Mouse (Mus musculus) frontal cortex, postnatal 36 days (tissue): ENCODE data around the gene Celf5.

ENCODE experiments used
- DNase-seq, 2 experiments: peaks; one replicate each; pipeline ENCODE4 v3.0.0; 2022; ENCODE audit warnings: low spot score in 2 of 2

The Celf5 gene

DNA sequence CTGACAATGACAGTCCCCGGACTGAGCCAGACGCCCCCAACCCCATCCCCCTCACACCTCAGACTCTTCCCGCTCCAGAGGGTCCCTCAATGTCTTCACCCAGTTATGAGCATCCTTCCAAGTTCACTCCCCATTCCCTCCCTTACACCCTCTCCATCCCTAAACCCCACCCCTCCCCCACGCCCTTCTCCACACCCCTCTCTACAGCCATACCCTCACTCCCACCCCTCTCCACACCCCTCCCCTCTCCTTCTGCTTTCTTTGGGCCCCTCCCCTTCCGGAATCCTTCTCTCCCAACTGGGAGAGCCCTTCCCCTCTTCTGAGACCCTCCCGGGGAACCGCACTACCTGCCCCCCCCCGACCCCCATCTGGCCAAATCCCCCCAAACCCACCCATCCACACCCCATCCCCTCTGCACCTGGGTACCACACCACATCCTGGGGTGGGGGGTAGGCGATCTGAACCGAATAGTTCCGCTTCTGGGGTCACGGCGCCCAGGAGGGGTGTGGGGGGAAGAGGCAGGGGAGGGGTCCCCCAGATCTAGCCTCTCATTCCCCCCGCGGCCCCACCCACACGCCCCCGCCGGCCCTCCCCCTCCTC lies 10.0 kb downstream of the Celf5 start:
- no peak for DNase-seq

DNA sequence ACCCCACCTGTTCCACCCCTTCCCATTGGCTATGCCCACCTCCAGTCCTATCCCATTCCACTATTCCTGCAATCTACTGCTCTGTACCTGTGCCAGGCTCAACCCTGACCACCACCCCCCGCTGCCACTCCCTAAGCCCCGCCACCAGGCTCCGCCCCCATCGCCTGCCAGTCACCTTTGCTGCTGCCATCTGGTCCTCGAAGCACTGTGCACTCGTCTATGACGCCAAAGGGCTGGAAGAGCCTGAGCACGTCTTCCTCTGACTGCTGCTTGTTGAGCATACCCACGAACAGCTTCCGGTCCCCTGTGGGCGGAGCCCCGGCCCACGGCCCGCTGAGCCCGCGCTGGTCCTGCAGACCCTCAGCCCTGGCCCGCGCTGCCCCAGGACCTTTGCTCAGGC lies 12.1 kb downstream of the Celf5 start:
- no peak for DNase-seq

DNA sequence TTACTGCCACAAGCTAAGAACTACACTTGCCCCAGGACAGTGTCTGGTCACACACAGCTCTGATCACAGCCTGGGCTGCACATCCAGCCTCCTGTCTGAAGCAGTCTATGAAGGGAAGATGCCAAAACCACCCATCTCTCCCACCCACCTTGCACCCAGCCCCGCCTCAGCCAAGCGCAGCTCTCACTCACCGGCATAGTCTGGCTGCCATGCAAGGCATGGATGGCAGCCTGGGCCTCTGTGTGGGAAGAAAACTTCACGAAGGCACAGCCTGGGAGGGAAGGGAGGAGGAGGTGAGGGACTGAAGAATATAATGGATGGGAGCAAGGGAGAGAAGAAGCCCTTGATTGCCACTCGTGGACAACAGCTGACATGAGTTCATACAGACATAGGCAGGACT lies 13.3 kb downstream of the Celf5 start:
- peak; percentile 80 to 86 for DNase-seq

DNA sequence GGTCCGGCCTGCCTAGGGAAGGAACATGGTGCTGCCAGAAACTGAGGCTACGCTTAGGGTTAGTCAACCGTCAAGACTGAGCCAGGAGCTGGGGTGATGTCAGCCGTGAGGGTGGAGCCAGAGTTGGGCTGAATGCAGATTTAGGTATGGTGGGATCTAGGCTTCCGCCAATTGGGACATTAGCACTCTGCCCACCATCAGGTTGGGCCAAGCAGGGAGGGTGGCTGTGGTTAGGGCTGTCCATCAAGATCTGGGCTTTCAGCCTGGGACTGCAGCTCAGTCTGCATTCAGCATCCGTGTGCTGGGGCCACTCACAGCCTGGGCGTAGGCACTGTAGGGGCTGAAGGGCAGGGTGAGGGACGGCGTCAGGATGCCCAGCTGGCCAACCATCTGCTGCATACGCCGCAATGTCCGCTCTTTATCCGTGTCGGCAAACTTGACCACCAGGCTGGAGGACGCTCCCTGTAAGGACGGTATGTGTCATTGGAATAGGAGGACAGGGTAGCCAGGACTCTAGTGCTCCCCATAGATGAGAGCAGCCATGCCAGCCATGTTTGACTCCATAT lies 14.8 kb downstream of the Celf5 start:
- DNase-seq: no peak

DNA sequence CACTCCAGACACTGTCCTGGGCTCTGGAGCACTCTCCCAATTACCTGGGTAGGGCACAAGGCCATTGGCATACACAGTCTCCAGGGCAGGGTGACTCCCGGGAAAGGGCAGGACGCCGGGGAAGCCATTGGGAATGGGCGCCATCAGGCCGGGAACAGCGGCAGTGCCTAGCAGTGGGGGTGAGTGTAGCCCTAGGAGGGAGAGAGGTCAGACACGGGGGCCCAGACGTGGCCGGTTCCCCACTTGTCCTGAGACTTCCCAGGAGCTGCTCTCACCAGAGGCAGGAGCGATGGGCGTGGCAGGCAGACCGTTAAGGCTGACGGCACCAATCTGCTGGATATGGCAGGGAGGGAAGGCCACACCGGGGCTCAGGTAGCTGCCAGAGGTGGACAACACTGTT lies 15.6 kb downstream of the Celf5 start:
- DNase-seq: no peak

DNA sequence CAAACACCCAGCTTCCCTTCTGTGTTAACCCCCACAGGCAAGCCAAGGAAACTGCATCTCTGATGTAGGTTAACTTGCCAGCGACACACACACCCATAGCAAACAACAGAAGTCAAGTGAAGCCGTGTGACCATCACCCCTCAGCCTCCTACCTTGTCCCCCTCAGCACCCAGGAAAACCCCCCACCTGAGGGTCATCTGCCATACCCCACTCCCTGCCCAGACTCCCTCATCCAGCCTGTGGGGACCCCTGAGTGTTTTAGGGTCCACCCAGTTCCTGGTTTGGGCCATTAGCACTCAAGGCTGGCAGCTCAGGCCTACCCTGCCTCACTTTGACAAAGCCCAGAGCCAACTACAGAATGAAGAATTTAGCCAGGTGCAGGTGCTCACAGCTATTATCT lies 16.4 kb downstream of the Celf5 start:
- no peak for DNase-seq

- DNase-seq: no peak
Observed at GRCm38 (mm10) chr10:81465265-81465645, 17.3 kb downstream of the Celf5 start.

DNA sequence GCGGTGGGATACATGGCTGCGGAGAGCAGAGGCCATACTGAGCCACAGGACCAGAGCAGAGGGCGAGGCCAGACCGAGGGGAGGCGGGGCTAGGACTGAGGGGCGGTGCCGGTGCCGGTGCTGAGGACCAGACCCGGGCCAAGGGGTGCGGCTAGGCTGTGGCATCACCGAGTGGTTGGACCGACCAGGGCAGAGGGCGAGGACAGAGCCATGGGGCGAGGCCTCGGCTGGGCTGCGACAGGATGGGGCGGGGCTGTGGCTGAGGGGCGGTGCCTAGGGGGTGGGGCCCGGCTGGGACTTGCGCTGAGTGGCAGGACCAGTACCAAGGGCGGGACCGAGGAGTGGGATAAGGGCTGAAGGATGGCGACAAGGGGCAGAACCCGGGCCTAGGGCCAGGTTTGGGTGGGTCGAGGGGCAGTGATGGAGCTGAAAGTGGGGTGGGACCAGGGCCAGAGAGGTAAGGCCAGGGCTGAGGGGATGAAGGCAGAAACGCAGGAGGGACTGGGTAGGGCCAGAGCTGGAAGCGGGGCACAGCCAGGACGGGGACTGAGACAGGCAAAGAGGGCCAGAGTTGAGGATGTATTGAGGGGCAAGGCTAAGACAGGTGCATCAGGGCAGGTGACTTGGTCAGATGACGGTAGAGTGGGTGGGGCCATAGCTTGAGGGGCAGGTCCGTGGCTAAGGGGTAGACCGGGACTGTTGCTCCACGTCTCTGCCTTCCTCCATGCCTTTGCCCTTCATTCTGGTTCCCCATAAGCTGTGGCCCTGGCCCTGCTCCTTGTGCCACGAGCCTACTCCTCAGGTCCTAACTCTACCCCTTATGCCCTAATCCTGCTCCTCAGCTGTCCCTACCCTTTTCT lies 17.9 kb downstream of the Celf5 start:
- DNase-seq: no peak

DNA sequence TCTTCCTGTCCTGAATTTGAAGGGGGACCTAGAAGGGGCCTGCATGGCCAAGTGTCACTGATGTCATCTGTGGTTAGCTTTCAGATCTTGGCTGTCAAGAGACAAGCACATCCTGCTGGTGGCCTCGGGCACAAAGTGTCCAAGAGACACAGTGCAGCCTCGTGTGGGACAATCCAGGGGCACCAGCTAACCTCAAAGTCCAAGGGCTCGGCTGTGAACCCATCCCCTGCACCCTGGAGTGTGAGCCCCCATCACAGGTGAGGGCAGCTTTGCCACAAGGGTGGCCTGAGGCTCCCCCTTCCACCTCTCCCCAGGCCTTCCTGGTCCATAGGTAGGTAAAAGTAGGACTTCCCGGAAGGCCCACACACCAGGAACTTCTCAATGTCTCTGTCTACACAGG lies 19.0 kb downstream of the Celf5 start:
- DNase-seq: no peak

DNA sequence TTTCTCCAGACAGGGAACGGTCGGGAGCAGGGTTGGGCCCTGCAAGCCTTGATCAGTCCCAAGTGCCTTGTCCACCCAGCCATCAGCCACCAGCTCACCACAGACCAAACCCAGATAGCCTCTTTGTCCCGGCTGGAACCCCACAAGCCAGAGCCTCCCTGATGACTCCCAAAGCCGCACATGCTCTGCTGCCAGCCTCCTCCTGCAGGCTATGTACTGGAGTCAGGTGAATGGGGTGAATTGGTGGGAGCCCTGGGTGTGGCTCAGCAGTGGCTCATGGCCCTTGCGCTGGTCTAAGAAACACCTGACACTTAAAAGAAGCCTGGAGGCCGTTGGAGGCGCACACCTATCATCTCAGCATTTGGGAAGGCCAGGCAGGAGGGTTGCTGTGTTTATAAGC lies 19.6 kb downstream of the Celf5 start:
- no peak for DNase-seq

DNA sequence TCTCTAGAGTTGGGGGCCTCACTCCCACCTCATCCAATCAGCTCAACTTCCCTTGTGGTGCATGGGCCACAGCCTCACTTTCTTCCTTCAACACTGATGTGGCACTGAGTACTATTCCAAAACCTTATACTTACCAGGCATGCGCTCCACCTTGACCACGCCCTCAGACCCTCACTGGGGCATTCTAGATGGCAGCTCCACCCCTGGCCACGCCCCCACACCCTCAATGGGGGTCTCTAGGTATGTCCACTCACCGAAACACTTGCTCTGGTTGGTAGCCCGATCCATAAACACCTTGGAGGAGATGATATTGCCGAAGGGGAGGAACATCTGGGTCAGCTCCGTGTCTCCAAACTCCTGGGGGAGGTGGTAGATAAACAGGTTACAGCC lies 20.1 kb downstream of the Celf5 start:
- DNase-seq: no peak

DNA sequence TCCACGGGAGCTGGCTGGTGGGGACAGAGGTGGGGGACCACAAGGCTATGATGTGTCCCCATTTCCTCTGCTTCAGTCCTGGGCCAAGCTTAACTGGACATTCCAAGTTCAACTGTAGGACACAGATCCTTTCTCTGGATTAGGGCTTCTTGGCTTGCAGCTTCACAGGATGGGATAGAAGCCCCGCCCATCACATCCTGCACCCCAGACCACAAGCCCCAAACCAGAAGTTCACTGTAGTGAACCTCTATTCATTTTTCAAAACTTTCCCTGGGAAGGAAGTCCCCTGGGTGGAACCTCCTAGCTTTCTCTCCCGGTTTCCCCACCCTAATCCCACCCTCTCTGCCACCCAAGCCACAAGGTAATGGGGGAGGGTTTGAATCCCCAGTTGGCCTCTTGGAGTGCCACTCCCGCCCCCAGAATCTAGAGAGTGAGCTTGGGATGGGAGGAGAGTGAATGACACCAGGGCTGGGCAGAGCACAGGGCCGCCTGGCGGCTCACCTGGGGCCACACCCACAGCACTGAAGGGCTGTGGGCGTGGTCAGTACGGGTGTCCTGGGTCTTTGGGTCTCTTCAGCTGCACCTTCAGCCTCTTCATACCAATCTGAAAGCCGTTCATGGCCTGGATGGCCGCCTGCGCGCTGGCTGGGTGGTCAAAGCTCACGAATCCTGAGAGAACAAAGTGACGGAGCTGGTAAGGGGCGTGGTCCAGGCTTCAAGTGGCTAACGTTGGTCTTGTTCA lies 20.7 kb downstream of the Celf5 start:
- DNase-seq: no peak

DNA sequence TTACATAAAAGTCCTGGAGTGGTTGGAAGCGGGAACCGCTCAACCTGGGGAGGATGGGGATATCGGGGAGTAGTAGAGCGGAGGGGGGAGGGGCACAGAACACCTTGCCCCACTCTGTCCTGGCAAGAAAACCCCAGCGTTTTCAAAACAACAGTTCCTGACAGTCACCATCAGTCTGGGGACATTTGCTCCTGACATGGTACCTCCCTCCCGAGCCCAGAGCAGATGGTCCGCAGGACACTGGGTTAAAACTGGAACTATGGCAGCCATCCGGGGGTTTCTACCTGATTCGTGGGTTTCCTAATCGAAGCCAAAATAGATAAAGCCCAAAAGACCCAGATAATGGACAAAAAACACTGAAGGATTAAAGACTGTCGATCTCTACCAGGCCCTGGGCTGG lies 21.6 kb downstream of the Celf5 start:
- no peak for DNase-seq

GRCm38 (mm10) chr10:81460471-81460870 lies 22.0 kb downstream of the Celf5 start:
- DNase-seq: no peak

DNA sequence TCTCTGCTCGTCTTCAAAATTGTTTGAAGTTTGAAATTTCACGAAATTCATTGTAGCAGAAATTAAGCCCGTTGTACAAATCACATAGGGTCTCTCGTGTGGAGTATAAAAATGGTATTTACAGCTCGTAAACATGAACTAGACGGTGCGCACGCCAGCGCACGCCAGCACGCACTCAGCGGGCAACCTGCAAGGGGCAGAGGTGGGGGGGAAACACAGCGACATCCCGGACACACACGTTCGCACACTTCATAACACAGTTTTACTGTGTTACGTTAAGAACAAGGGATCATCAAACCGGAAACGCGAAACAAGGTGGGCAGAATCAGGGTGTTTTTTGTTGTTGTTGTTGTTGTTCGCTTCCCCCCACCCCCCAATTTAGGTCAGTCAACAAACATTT lies 23.1 kb downstream of the Celf5 start:
- DNase-seq: no peak

DNA sequence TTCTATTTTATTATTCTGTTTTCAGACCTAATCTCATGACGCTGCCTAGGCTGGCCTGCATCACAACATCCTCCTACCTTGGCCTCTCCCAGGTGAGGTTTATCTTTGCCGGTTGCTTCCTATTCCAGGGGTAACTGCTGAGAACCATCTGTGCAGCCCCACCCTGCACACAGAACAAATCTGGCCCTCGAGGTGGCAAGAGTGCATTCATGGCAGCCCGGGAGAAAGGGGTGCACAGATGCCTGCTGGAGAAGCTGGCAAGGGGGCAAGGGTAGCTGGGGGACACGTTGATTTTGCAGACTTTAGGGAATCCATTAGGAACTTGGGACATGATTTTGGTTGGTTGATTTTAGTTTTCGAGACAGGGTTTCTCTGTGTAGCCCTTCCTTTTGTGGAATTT lies 24.2 kb downstream of the Celf5 start:
- DNase-seq: no peak

GRCm38 (mm10) chr10:81457624-81458023 lies 24.9 kb downstream of the Celf5 start:
- peak in 1 of 2 experiments; percentile 4 for DNase-seq

- no peak for DNase-seq
Observed at GRCm38 (mm10) chr10:81456983-81457563, 25.4 kb downstream of the Celf5 start.

GRCm38 (mm10) chr10:81455181-81455895 lies 27.2 kb downstream of the Celf5 start, which contains the start of gene Nfic:
Gene Nfic, minus strand, starts transcription at chr10:81455635.
- no peak for DNase-seq

DNA sequence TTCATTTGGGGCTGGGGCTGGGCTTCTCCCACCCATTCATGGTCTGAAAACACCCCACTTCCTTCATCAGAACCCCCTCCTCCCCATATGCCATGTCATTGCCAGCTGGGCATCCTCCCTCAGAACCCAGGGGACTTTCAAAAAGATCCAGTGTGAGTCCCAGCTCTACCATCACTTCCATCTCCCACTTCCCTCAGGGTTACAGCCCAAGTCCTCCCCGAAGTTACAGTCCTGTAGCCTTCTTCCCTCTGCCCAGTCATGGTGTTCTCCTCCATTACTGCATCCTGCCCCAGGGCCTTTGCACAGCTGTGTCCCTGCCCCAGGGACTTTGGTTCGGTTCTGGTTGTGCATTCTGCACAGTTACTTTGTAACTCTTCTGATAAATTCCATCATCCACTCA lies 28.4 kb downstream of the Celf5 start:
- DNase-seq: no peak

GRCm38 (mm10) chr10:81452947-81453288 lies 29.6 kb downstream of the Celf5 start:
- no peak for DNase-seq
